Mouse (Mus musculus) hindlimb bud, embryonic 11.5 days (tissue): ENCODE measurements around the gene Atp13a2.

ENCODE experiments used
- DNase-seq: peaks from one replicate; pipeline ENCODE4 v3.0.0-alpha.2; 2012; ENCODE audit warnings: low read depth, low spot score; ENCODE audit errors: extremely low spot score

Atp13a2 gene

GRCm38 (mm10) chr4:140993846-140994245 lies 7.2 kb downstream of the Atp13a2 start:
- no peak for DNase-seq

DNA sequence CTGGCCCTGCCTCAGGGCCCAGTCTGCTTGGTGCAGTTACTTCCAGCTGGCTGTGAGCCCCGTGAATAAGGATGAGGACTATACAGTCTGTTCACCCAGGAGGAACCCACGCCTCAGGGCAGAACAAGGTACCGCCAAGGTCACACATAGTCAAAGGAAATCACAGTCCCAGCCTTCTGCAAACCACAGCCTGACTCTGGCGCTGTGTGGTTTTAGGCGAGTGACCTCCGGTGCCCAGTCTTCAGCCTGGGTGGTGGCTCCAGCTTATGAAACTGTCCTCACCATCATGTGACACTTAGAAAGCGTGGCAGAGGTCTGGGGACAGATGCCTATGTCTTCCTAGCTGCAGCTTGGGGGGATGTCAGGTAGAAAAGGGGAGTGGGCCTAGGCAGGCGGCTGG lies 9.1 kb downstream of the Atp13a2 start:
- DNase-seq = no peak

- DNase-seq = no peak
Observed at GRCm38 (mm10) chr4:140996812-140997211, 10.1 kb downstream of the Atp13a2 start.

DNA sequence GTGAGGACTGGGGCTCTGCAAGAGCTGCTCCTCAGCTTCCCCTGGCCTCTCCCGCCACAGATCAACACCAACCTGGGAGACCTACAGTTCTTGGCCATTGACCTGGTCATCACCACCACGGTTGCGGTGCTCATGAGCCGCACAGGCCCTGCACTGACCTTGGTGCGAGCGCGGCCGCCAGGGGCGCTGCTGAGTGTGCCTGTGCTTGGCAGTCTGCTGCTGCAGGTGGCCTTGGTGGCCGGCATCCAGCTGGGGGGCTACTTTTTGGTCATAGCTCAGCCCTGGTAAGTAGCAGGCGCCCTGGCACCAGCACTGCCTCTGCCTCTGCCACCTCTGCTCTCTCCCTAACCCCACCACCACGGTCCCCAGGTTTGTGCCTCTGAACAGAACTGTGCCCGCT lies 19.3 kb downstream of the Atp13a2 start:
- DNase-seq = no peak

DNA sequence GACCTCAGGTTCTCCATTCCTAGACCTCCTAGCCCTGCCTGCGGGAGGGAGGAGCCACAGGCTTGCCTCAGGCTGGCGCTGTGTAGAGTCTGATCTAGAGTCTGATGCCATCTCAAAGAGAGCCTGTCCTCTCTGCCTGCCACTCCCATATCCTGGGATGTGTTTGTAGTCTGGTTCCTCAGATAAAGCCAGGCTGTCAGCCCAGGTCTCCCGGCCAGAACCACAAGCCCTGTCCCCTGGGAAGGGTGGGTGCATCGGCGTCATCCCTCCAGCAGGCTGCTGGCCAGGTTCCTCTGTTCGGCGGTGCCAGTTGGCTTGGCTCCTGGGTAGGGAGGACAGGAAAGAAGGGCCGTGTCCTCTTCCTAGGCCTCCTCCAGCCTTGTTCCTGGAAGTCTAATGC lies 21.4 kb downstream of the Atp13a2 start:
- no peak for DNase-seq

DNA sequence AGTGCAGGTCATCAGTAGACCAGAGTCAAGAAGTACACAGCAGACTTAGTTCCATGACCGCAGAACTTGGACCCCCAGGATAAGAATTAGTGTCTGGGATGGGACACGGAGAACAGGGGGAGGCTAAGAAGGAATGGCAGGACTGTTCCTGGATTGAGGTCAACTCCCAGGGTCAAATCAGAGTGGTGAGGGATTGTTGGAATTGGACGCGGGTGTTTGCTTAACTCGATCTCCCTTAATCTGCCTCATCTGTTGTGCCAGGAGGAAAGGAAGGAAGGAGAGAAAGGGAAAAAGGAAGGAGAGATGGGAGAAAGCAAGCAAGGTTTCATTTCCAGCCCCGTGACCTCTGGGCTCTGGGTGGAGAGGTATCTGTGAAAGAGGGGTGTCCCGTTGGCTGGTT lies 23.4 kb downstream of the Atp13a2 start, which contains the start of gene Mfap2:
Gene Mfap2 (plus strand): TSS at position 301 of the 400 bp plus-strand sequence.
- DNase-seq = no peak

DNA sequence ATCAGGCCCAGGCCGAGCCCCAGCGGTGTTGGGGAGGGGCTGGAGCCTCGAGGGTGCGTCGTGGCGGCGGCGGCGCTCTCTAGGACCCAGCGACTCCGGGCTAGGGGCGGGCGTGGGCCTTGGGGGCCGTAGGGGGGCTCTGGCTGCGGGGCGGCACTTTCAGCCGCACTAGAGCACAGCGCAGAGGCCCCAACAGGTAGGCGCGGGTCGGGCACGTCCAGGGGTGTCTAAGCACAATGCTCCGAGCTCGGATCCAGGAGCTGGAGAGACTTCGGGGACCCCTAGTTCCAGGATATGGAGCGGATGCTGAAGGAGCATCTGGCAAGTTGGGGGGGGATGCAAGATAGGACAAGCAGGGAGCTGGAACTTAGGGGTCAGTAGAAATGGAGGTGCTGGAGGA lies 23.9 kb downstream of the Atp13a2 start:
- no peak for DNase-seq

- no peak for DNase-seq
Observed at GRCm38 (mm10) chr4:141010941-141011429, 24.3 kb downstream of the Atp13a2 start.

- DNase-seq = no peak
Observed at GRCm38 (mm10) chr4:141011556-141012328, 25.1 kb downstream of the Atp13a2 start.

DNA sequence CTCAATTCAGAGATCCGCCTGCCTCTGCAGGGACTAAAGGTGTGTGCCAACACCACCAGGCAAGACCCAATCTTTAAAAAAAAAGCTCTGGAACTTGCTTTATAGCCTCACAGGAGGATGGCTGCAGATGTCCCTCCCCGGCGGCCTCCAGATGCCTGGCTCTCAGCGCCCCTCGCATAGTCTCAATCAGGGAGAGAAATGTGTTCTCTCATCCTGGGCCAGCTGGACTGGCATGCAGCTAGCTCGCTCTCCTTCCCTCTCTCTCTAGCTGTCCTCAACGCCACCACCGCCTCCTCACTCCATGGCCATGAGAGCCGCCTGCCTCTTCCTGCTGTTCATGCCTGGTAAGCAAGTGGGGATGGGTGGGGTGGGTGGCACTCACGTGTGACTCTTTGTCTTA lies 25.9 kb downstream of the Atp13a2 start:
- no peak for DNase-seq

GRCm38 (mm10) chr4:141014114-141014513 lies 27.4 kb downstream of the Atp13a2 start:
- no peak for DNase-seq

- no peak for DNase-seq
Observed at GRCm38 (mm10) chr4:141014856-141015255, 28.2 kb downstream of the Atp13a2 start.

DNA sequence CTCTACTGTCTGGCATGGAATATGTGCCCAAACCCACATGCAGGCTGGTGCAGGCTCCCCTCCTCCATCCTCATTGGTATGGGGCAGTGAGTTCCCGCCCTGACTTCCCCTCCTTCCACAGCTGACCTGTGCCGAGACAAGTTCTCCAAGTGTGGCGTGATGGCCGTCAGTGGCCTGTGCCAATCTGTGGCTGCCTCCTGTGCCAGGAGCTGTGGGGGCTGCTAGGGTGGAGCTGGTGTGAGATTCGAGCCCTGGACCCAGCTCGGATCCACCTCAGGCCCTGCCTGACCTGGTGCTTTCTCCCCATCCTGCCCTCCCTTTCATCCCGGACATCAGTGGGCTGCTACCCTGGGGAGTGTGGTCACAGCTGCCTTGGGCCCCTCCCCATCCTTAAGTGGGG lies 28.7 kb downstream of the Atp13a2 start:
- no peak for DNase-seq

- no peak for DNase-seq
Observed at GRCm38 (mm10) chr4:141016311-141016710, 29.6 kb downstream of the Atp13a2 start.

DNA sequence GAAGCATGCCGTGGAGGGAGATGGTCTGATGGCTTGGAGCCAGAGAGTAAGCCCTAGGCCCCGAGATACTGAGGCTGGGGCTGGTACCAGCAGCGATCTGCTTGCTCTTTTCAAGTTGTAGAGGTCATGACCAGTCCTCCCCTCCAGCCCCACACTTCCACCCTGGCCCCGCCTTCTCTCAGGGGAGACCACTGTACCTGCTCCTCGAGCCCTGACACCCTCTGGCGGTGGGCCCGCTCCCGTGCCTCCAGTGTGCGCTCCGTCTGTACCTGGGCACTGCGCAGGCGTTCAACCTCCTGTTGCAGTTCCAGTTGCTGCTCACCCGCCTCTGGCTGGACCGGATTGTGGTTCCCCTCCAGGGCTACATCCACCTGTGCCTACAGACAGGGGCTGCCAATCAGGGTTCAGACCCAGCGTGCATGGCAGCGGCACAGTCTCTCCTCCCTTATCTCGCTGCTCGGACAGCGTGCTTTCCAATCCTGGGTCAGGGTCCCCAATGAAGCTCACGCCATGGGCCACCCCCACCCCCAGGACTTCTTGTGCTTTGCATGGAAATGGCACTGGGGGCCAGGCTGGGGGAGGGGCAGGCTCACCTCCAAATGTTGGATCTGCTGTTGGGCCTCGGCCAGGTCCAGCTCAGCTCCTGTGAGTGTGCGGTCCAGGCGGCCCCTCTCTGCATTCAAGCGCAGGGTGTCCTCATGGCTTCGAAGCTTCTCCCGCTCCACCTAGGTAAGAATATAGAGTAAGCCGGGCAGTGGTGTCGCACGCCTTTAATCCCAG lies 31.2 kb downstream of the Atp13a2 start:
- DNase-seq = no peak

DNA sequence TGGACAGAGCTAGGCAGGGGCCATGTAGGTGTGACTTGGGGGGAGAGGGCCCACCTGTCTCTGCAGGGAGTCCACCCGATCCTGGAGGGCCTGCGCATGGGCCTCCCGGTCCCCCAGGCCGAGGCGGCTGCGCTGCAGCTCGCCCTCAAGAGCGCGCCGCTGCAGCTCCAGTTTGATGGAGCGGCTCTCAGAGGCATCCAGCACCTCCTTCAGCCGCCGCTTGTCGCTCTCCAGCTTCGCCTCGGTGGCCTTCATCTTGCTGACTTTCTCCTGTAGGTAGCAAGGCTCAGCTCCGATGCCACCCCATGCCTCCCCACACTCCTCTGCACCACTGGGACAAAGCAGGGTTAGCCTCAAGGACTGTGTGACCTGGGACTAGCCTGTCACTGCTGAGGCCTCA lies 33.5 kb downstream of the Atp13a2 start:
- DNase-seq = no peak

DNA sequence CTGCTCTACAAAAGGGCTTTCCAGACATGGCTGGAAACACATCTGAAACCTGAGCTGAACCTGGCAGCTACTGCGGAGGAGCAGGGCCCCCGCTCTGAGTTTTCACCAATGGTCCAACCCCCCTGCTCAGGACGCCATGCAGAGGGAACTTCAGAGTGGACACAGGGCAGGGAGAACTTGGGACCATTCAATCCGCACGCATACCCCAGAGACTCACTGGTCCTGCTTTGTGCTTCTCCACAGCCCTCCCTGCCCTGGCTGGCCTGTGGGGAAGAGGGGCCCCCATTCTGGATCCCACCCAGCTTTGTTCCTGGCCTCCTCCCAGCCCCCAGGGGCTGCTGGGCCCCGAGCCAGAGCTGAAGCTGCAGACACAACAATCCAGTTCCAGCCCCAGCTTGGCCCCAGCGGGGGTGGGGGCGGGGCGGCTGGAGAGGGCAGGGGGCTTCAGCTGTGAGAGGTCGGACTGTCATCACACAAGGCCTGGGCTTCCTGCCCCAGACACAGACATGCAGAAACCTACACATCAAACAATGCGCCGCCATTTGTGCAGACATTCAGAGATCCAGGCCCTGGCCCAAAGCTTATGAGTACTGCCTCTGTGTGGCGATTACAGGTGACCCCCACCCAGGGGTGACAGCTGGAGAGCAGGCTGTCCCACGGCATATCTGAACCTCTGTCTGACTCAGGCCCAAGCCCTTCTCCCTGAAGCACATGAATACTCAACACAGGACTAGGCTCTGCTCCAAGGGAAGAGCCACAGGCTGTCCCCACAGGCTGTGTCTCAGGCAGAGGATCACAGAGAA lies 34.3 kb downstream of the Atp13a2 start:
- no peak for DNase-seq

DNA sequence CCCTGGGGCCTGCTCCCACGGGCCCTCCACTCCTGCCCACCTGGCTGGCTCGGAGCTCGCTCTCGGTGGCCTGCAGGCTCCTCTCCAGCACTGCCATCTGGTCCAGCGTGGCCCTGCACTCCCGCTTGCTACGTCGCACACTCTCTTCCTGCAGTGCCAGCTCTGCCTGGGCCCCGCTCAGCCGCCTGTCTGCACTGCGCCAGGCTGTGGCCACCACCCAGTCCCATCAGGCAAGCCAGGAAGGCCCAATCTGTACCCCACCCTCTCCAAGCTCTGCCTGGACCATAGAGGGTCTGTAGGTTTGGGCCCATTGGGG lies 34.9 kb downstream of the Atp13a2 start:
- DNase-seq = no peak

- DNase-seq = no peak
Observed at GRCm38 (mm10) chr4:141024052-141024451, 37.4 kb downstream of the Atp13a2 start.

GRCm38 (mm10) chr4:141024992-141025391 lies 38.3 kb downstream of the Atp13a2 start:
- no peak for DNase-seq

DNA sequence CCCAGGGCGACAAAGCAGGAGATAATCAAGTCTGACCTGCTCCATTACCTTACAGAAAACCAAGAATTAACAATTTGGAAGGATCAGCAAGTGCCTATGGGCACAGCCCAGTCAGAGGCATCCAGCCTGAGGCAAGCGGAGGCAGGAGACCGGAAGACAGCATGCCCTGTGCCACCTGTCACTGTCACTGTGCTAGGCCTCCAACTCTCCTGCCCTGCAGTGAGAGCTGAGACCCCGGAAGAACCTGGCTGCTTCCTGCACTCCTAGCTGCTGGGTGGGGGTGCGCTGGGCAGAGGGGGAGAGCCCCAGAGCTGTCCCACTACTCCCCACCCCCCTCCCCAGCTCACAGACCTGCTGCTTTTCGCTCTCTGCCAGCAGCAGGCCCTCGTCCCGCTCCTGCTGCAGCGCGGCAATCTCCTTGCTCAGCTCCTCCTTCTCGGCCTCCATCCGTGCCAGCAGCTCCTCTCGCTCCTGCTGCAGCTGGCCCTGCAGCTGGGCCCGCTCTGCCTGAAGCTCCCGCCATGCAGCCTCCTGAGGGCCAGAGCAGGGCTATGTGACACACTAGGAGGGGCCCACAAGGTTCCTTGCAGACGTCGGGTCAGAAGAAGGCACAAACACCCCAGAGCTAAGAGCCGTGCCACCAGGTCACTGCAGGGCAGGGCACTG lies 44.0 kb downstream of the Atp13a2 start:
- DNase-seq = no peak
